Mouse (Mus musculus) embryonic facial prominence, embryonic 12.5 days (tissue): Measurements from ENCODE around the gene Txndc2. TPM values are rescaled to one million over a fixed set of nuclear protein-coding genes. Genes with fewer than 3 reads are reported as not detected.

Experiments used
- ATAC-seq: fragments of 200-750 bp; cut with Nextera tagmentation; 2 replicates; pipeline ENCODE4 v1.8.0; 2017; ENCODE audit not compliant: insufficient number of reproducible peaks, insufficient read depth, low FRiP score, low TSS enrichment
- H3K27ac ChIP-seq: fragments of 300-500 bp; sonication (generic); 2 replicates; pipeline ENCODE4 v1.5.1; 2016; ENCODE audit warnings: mild to moderate bottlenecking
- H3K27me3 ChIP-seq: fragments of 300-500 bp; sonication (generic); 2 replicates; pipeline ENCODE4 v1.6.1; 2016; ENCODE audit warnings: mild to moderate bottlenecking, moderate library complexity
- H3K36me3 ChIP-seq: fragments of 300-500 bp; sonication (generic); 2 replicates; pipeline ENCODE4 v1.6.1; 2016; ENCODE audit warnings: mild to moderate bottlenecking
- H3K4me1 ChIP-seq: fragments of 300-500 bp; sonication (generic); 2 replicates; pipeline ENCODE4 v1.6.1; 2016
- H3K4me2 ChIP-seq: fragments of 300-500 bp; sonication (generic); replicated peaks from 2 replicates; pipeline ENCODE4 v1.6.1; 2016; ENCODE audit warnings: mild to moderate bottlenecking, moderate library complexity
- H3K4me3 ChIP-seq: fragments of 300-500 bp; sonication (generic); 2 replicates; pipeline ENCODE4 v1.5.1; 2016; ENCODE audit warnings: mild to moderate bottlenecking
- H3K9ac ChIP-seq: fragments of 300-500 bp; sonication (generic); 2 replicates; pipeline ENCODE4 v1.6.1; 2016; ENCODE audit warnings: mild to moderate bottlenecking, moderate library complexity
- H3K9me3 ChIP-seq: fragments of 300-500 bp; sonication (generic); 2 replicates; pipeline ENCODE4 v1.6.1; 2016; ENCODE audit warnings: mild to moderate bottlenecking, moderate library complexity
- WGBS: fragments of 180-500 bp; shearing (Covaris S2); methylation state at CpG from one replicate; pipeline ENCODE4 v1.1.7; 2016; 5-methylcytosine and 5-hydroxymethylcytosine counted together
- polyA plus RNA-seq: library from polyadenylated mRNA; unstranded; fragments of >200 nt; fragmentation: Nextera tagmentation; extraction: Ambion mirVana; gene quantifications from 2 replicates; pipeline ENCODE4 v1.2.1, GENCODE M21; 2016

Txndc2 gene
- polyA plus RNA-seq, 1 experiment from 2014 or later: 0.14 TPM

GRCm38 (mm10) chr17:65608743-65609142 is 33.2 kb downstream of the Txndc2 start:
- Histone ChIP-seq H3K4me1 (peaks cover 34% of the 10 kb centered on the region), H3K36me3 (no peaks in the 10 kb centered on the region), H3K9me3 (no peaks in the 10 kb centered on the region), H3K27ac (no peak overlapping the region), H3K4me2 (no peak overlapping the region), H3K27me3 (no peaks in the 10 kb centered on the region), H3K4me3 (no peak overlapping the region), H3K9ac (no peak overlapping the region)
- ATAC-seq: no peak
- WGBS: 79% methylated on average over 5 of the region's 5 CpGs

GRCm38 (mm10) chr17:65608312-65608687 is 33.7 kb downstream of the Txndc2 start:
- Histone ChIP-seq H3K27me3 (no peaks in the 10 kb centered on the region), H3K9ac (no peak overlapping the region), H3K9me3 (no peaks in the 10 kb centered on the region), H3K36me3 (no peaks in the 10 kb centered on the region), H3K27ac (no peak overlapping the region), H3K4me2 (no peak overlapping the region), H3K4me3 (no peak overlapping the region), H3K4me1 (peaks cover 34% of the 10 kb centered on the region)
- no peak for ATAC-seq
- 85% methylated on average over 2 of the region's 2 CpGs for WGBS

- H3K9me3 ChIP-seq: no peaks in the 10 kb centered on the region
- H3K27ac ChIP-seq: no peak overlapping the region
- no peaks in the 10 kb centered on the region for H3K27me3 ChIP-seq
- WGBS: 51% methylated on average over 7 of the region's 7 CpGs
- H3K9ac ChIP-seq: no peak overlapping the region
- H3K4me1 ChIP-seq: peaks cover 34% of the 10 kb centered on the region
- no peak for ATAC-seq
- H3K4me3 ChIP-seq: no peak overlapping the region
- no peak overlapping the region for H3K4me2 ChIP-seq
- no peaks in the 10 kb centered on the region for H3K36me3 ChIP-seq
These were observed 34.2 kb downstream of the Txndc2 start for GRCm38 (mm10) chr17:65607574-65608311.

- ATAC-seq: no peak
- Histone ChIP-seq H3K27me3 (no peaks in the 10 kb centered on the region), H3K36me3 (no peaks in the 10 kb centered on the region), H3K4me1 (peaks cover 30% of the 10 kb centered on the region), H3K27ac (no peak overlapping the region), H3K9ac (no peak overlapping the region), H3K9me3 (no peaks in the 10 kb centered on the region), H3K4me3 (no peak overlapping the region), H3K4me2 (no peak overlapping the region)
- 86% methylated on average over 4 of the region's 4 CpGs for WGBS
These were observed 36.0 kb downstream of the Txndc2 start for GRCm38 (mm10) chr17:65606014-65606413.

GRCm38 (mm10) chr17:65604892-65605291 is 37.1 kb downstream of the Txndc2 start:
- no peaks in the 10 kb centered on the region for H3K9me3 ChIP-seq
- H3K4me1 ChIP-seq: peaks cover 25% of the 10 kb centered on the region
- no peaks in the 10 kb centered on the region for H3K27me3 ChIP-seq
- no peaks in the 10 kb centered on the region for H3K36me3 ChIP-seq
- ATAC-seq: no peak
- H3K4me3 ChIP-seq: no peak overlapping the region
- no peak overlapping the region for H3K27ac ChIP-seq
- H3K4me2 ChIP-seq: no peak overlapping the region
- no peak overlapping the region for H3K9ac ChIP-seq

- no peak for ATAC-seq
- no peak overlapping the region for H3K9ac ChIP-seq
- no peaks in the 10 kb centered on the region for H3K9me3 ChIP-seq
- H3K27ac ChIP-seq: no peak overlapping the region
- H3K4me3 ChIP-seq: no peak overlapping the region
- no peak overlapping the region for H3K4me2 ChIP-seq
- H3K27me3 ChIP-seq: no peaks in the 10 kb centered on the region
- H3K36me3 ChIP-seq: no peaks in the 10 kb centered on the region
- H3K4me1 ChIP-seq: peaks cover 20% of the 10 kb centered on the region
These were observed 37.7 kb downstream of the Txndc2 start for GRCm38 (mm10) chr17:65604315-65604714.

GRCm38 (mm10) chr17:65597857-65598486 is 44.0 kb downstream of the Txndc2 start:
- H3K4me1 ChIP-seq: peaks cover 6% of the 10 kb centered on the region; the same call in 1 of the 2 replicates
- no peak overlapping the region for H3K4me2 ChIP-seq
- peaks cover 5% of the 10 kb centered on the region; the same call in 1 of the 2 replicates for H3K36me3 ChIP-seq
- no peaks in the 10 kb centered on the region for H3K9me3 ChIP-seq
- no peak overlapping the region for H3K4me3 ChIP-seq
- no peak overlapping the region for H3K9ac ChIP-seq
- H3K27me3 ChIP-seq: no peaks in the 10 kb centered on the region
- no peak overlapping the region for H3K27ac ChIP-seq
- WGBS: 91% methylated on average over 3 of the region's 3 CpGs
- no peak for ATAC-seq

GRCm38 (mm10) chr17:65594687-65595086 is 47.3 kb downstream of the Txndc2 start:
- H3K27ac ChIP-seq: no peak overlapping the region
- 92% methylated on average over 8 of the region's 8 CpGs for WGBS
- no peaks in the 10 kb centered on the region for H3K27me3 ChIP-seq
- no peak overlapping the region for H3K9ac ChIP-seq
- peaks cover 2% of the 10 kb centered on the region; the same call in 1 of the 2 replicates for H3K4me1 ChIP-seq
- ATAC-seq: no peak
- no peak overlapping the region for H3K4me3 ChIP-seq
- peaks cover 14% of the 10 kb centered on the region for H3K36me3 ChIP-seq
- no peaks in the 10 kb centered on the region for H3K9me3 ChIP-seq
- H3K4me2 ChIP-seq: no peak overlapping the region

Other genes with a start within 250 kb of the Txndc2 start
- gene Tmem232, start 101.4 kb downstream of the Txndc2 start, polyA plus RNA-seq: 0.14 and 0.24 TPM in 2 replicates
- 208 and 216 TPM in 2 replicates for gene Vapa, start 28.6 kb downstream of the Txndc2 start, polyA plus RNA-seq
- 66.0 and 66.7 TPM in 2 replicates for gene Rab31, start 130.6 kb upstream of the Txndc2 start, polyA plus RNA-seq
- gene Ppp4r1, start 140.4 kb upstream of the Txndc2 start, polyA plus RNA-seq: 54.5 and 57.7 TPM in 2 replicates
- gene Ralbp1, start 243.6 kb upstream of the Txndc2 start, polyA plus RNA-seq: 63.0 and 65.7 TPM in 2 replicates